Mouse (Mus musculus): Measurements from ENCODE around the gene Slc46a2. TPM values are rescaled to one million over a fixed set of nuclear protein-coding genes. Genes with fewer than 3 reads are reported as not detected.

The Slc46a2 gene
- not detected for total RNA-seq (2021)

GRCm38 (mm10) chr4:59914608-59915403, at the start of gene Slc46a2:
TSS of gene Slc46a2 (minus strand) at chr4:59915056.
- no peak for DNase-seq (ENCODE audit: low spot score in 2 of 2)
- intact Hi-C loops (cut with DNase I), result no loop called here

GRCm38 (mm10) chr4:59963405-59964344, 48.8 kb upstream of the Slc46a2 start, which contains the start of gene Mup6:
TSS of gene Mup6 (plus strand) at chr4:59964294.
- no peak for DNase-seq (ENCODE audit: low spot score in 2 of 2)
- intact Hi-C loops (cut with DNase I), result no loop called here

GRCm38 (mm10) chr4:59960610-59961009, 45.8 kb upstream of the Slc46a2 start, which contains the start of gene Mup4:
TSS of gene Mup4 (minus strand) at chr4:59960710.
- DNase-seq (ENCODE audit: low spot score in 2 of 2), result no peak
- intact Hi-C loops (cut with DNase I), result no loop called here

GRCm38 (mm10) chr4:59937543-59937942, 22.7 kb upstream of the Slc46a2 start:
- intact Hi-C loops (cut with DNase I), result no loop called here
- no peak for DNase-seq (ENCODE audit: low spot score in 2 of 2)

GRCm38 (mm10) chr4:59932505-59933281, 17.8 kb upstream of the Slc46a2 start:
- DNase-seq (ENCODE audit: low spot score in 2 of 2), result peak in 1 of 2 experiments; percentile 6
- intact Hi-C loops (cut with DNase I), result no loop called here

GRCm38 (mm10) chr4:59928347-59928746, 13.5 kb upstream of the Slc46a2 start:
- peak; percentile 41 to 62 for DNase-seq (ENCODE audit: low spot score in 2 of 2)
- intact Hi-C loops (cut with DNase I), result loop anchor here (2.0 to 5.0 kb wide), 2 partner anchors 144 to 571 kb away; no protein-coding TSS in a partner anchor

- no peak for DNase-seq (ENCODE audit: low spot score in 2 of 2)
- intact Hi-C loops (cut with DNase I), result loop anchor here (2.0 to 5.0 kb wide), 2 partner anchors 143 to 570 kb away; no protein-coding TSS in a partner anchor
Measured at GRCm38 (mm10) chr4:59927666-59928065, 12.8 kb upstream of the Slc46a2 start.

GRCm38 (mm10) chr4:59925082-59925481, 10.2 kb upstream of the Slc46a2 start:
- intact Hi-C loops (cut with DNase I), result loop anchor here (5.0 kb wide), 1 partner anchor 568 kb away; no protein-coding TSS in a partner anchor
- DNase-seq (ENCODE audit: low spot score in 2 of 2), result no peak

- DNase-seq (ENCODE audit: low spot score in 2 of 2), result no peak
- intact Hi-C loops (cut with DNase I), result no loop called here
Measured at GRCm38 (mm10) chr4:59917966-59918365, 3.1 kb upstream of the Slc46a2 start.

- DNase-seq (ENCODE audit: low spot score in 2 of 2), result no peak
- intact Hi-C loops (cut with DNase I), result no loop called here
Measured at GRCm38 (mm10) chr4:59908785-59909184, 6.1 kb downstream of the Slc46a2 start.

GRCm38 (mm10) chr4:59907657-59908230, 7.1 kb downstream of the Slc46a2 start:
- intact Hi-C loops (cut with DNase I), result no loop called here
- no peak for DNase-seq (ENCODE audit: low spot score in 2 of 2)

- intact Hi-C loops (cut with DNase I), result no loop called here
- no peak for DNase-seq (ENCODE audit: low spot score in 2 of 2)
Measured at GRCm38 (mm10) chr4:59907092-59907491, 7.8 kb downstream of the Slc46a2 start.

- intact Hi-C loops (cut with DNase I), result no loop called here
- no peak for DNase-seq (ENCODE audit: low spot score in 2 of 2)
Measured at GRCm38 (mm10) chr4:59902547-59902946, 12.3 kb downstream of the Slc46a2 start.

GRCm38 (mm10) chr4:59901810-59902209, 13.0 kb downstream of the Slc46a2 start:
- DNase-seq (ENCODE audit: low spot score in 2 of 2), result no peak
- intact Hi-C loops (cut with DNase I), result no loop called here

GRCm38 (mm10) chr4:59898521-59898919, 16.3 kb downstream of the Slc46a2 start:
- no peak for DNase-seq (ENCODE audit: low spot score in 2 of 2)
- intact Hi-C loops (cut with DNase I), result no loop called here

- intact Hi-C loops (cut with DNase I), result no loop called here
- no peak for DNase-seq (ENCODE audit: low spot score in 2 of 2)
Measured at GRCm38 (mm10) chr4:59897814-59898520, 16.9 kb downstream of the Slc46a2 start.

- DNase-seq (ENCODE audit: low spot score in 2 of 2), result no peak
- intact Hi-C loops (cut with DNase I), result no loop called here
Measured at GRCm38 (mm10) chr4:59896000-59896399, 18.9 kb downstream of the Slc46a2 start.

GRCm38 (mm10) chr4:59894977-59895575, 19.8 kb downstream of the Slc46a2 start:
- DNase-seq (ENCODE audit: low spot score in 2 of 2), result no peak
- intact Hi-C loops (cut with DNase I), result no loop called here
